Mouse (Mus musculus) CH12.LX (cell line): Measurements from ENCODE around the gene Gsto1. TPM values are rescaled to one million over a fixed set of nuclear protein-coding genes. Genes with fewer than 3 reads are reported as not detected.
A peak's percentile ranks its signal among the peaks of the same experiment; 100 is the strongest.

ENCODE experiments used
- DNase-seq: peaks from one replicate; pipeline ENCODE4 v3.0.0-alpha.2; 2013; ENCODE audit errors: extremely low read depth
- H3K27ac ChIP-seq: 2 replicates; pipeline ENCODE4 v1.5.1; 2012; ENCODE audit warnings: low read depth, mild to moderate bottlenecking, control low read depth, moderate library complexity; ENCODE audit not compliant: insufficient read depth
- H3K27me3 ChIP-seq: replicated peaks from 2 replicates; pipeline ENCODE3; 2012; ENCODE audit warnings: inconsistent platforms
- H3K36me3 ChIP-seq, 2 experiments: replicated peaks in 1 of 2; 2 replicates each; pipeline versions ENCODE3 to v1.6.1; 2012; ENCODE audit warnings: inconsistent platforms in 1 of 2, low read length in 1 of 2, mild to moderate bottlenecking in 1 of 2, mixed read lengths in 1 of 2, moderate library complexity in 1 of 2; ENCODE audit not compliant: control insufficient read depth in 1 of 2, insufficient read depth in 1 of 2
- H3K4me1 ChIP-seq, 2 experiments: 2 replicates each; pipeline ENCODE4 v1.6.1; 2012; ENCODE audit warnings: inconsistent platforms in 1 of 2, moderate library complexity in 1 of 2; ENCODE audit not compliant: insufficient read depth in 2 of 2, control insufficient read depth in 1 of 2
- H3K4me2 ChIP-seq: 2 replicates; pipeline ENCODE4 v1.6.1; 2012; ENCODE audit warnings: low read depth, mild to moderate bottlenecking, control low read depth; ENCODE audit not compliant: poor library complexity, insufficient read depth, severe bottlenecking
- H3K4me3 ChIP-seq, 3 experiments: fragments of 150-350 bp in 1 of 3; sonication (generic) in 1 of 3; replicated peaks in 1 of 3; 2 replicates each; pipeline versions ENCODE3 to v1.5.1; 2011 to 2012; ENCODE audit warnings: low read depth in 2 of 3, low read length in 2 of 3, mild to moderate bottlenecking in 2 of 3, moderate library complexity in 2 of 3, control low read depth in 1 of 3, improper control_type of control experiment in 1 of 3, inconsistent platforms in 1 of 3, mixed read lengths in 1 of 3; ENCODE audit not compliant: poor library complexity in 1 of 3
- H3K79me2 ChIP-seq: replicated peaks from 2 replicates; pipeline ENCODE4 v1.6.1; 2012; ENCODE audit warnings: mild to moderate bottlenecking, moderate library complexity; ENCODE audit not compliant: control insufficient read depth, poor library complexity, insufficient read depth, severe bottlenecking; ENCODE audit errors: extremely low read depth
- H3K9ac ChIP-seq: 2 replicates; pipeline ENCODE4 v1.6.1; 2012; ENCODE audit warnings: low read depth, mild to moderate bottlenecking, control low read depth, moderate library complexity; ENCODE audit not compliant: insufficient read depth
- H3K9me3 ChIP-seq: replicated peaks from 2 replicates; pipeline ENCODE3; 2012; ENCODE audit warnings: low read length, inconsistent platforms, mixed read lengths
- BHLHE40 ChIP-seq: IDR thresholded peaks from 2 replicates; pipeline ENCODE4 v1.6.1; 2011; ENCODE audit warnings: mild to moderate bottlenecking, low read depth, low read length, improper control_type of control experiment
- CHD2 ChIP-seq: IDR thresholded peaks from 2 replicates; pipeline ENCODE4 v1.6.1; 2011; ENCODE audit warnings: low read length, improper control_type of control experiment
- CTCF ChIP-seq, 2 experiments: IDR thresholded peaks in 1 of 2; conservative IDR thresholded peaks in 1 of 2; 2 replicates each; pipeline ENCODE4 v1.5.1; 2011 to 2012; ENCODE audit warnings: low read depth in 2 of 2, low read length in 2 of 2, improper control_type of control experiment in 1 of 2, inconsistent platforms in 1 of 2, mild to moderate bottlenecking in 1 of 2, moderate library complexity in 1 of 2
- E2F4 ChIP-seq: IDR thresholded peaks from 2 replicates; pipeline ENCODE4 v1.6.1; 2011; ENCODE audit warnings: low read depth, low read length, improper control_type of control experiment; ENCODE audit not compliant: insufficient replicate concordance
- EP300 ChIP-seq: IDR thresholded peaks from 2 replicates; pipeline ENCODE4 v1.6.1; 2011; ENCODE audit warnings: low read length, improper control_type of control experiment
- ETS1 ChIP-seq: conservative IDR thresholded peaks from 2 replicates; pipeline ENCODE4 v1.6.1; 2012; ENCODE audit warnings: low read depth, mild to moderate bottlenecking, inconsistent platforms, low read length, improper control_type of control experiment, moderate library complexity
- HCFC1 ChIP-seq: IDR thresholded peaks from 2 replicates; pipeline ENCODE4 v1.6.1; 2012; ENCODE audit warnings: low read depth, mild to moderate bottlenecking, inconsistent platforms, low read length, improper control_type of control experiment
- IRF4 ChIP-seq: IDR thresholded peaks from 2 replicates; pipeline ENCODE4 v1.6.1; 2014; ENCODE audit warnings: low read depth, mild to moderate bottlenecking, inconsistent platforms, low read length, improper control_type of control experiment
- JUN ChIP-seq: IDR thresholded peaks from 2 replicates; pipeline ENCODE4 v1.6.1; 2011; ENCODE audit warnings: low read depth, mild to moderate bottlenecking, low read length, improper control_type of control experiment, moderate library complexity; ENCODE audit not compliant: insufficient read depth
- KAT2A ChIP-seq: IDR thresholded peaks from 2 replicates; pipeline ENCODE4 v1.6.1; 2012; ENCODE audit warnings: low read length, improper control_type of control experiment, inconsistent platforms; ENCODE audit not compliant: insufficient replicate concordance
- MAX ChIP-seq: IDR thresholded peaks from 2 replicates; pipeline ENCODE4 v1.6.1; 2011; ENCODE audit warnings: low read length, improper control_type of control experiment
- MEF2A ChIP-seq: IDR thresholded peaks from 2 replicates; pipeline ENCODE4 v1.6.1; 2014; ENCODE audit warnings: low read depth, mild to moderate bottlenecking, inconsistent platforms, low read length, improper control_type of control experiment, borderline replicate concordance
- MXI1 ChIP-seq: IDR thresholded peaks from 2 replicates; pipeline ENCODE4 v1.6.1; 2011; ENCODE audit warnings: mild to moderate bottlenecking, low read depth, low read length, improper control_type of control experiment
- NELFE ChIP-seq: IDR thresholded peaks from 2 replicates; pipeline ENCODE4 v1.6.1; 2011; ENCODE audit warnings: low read depth, low read length, improper control_type of control experiment
- PAX5 ChIP-seq: IDR thresholded peaks from 2 replicates; pipeline ENCODE4 v1.6.1; 2012; ENCODE audit warnings: low read length, inconsistent platforms, mixed read lengths
- POLR2A ChIP-seq: IDR thresholded peaks from 2 replicates; pipeline ENCODE4 v1.6.1; 2011; ENCODE audit warnings: low read depth, mild to moderate bottlenecking, improper control_type of control experiment, low read length
- RCOR1 ChIP-seq: conservative IDR thresholded peaks from 2 replicates; pipeline ENCODE4 v1.6.1; 2012; ENCODE audit warnings: low read depth, mild to moderate bottlenecking, inconsistent platforms, low read length, improper control_type of control experiment
- SMC3 ChIP-seq: IDR thresholded peaks from 2 replicates; pipeline ENCODE4 v1.6.1; 2011; ENCODE audit warnings: low read depth, low read length, improper control_type of control experiment
- TBP ChIP-seq: conservative IDR thresholded peaks from 2 replicates; pipeline ENCODE4 v1.6.1; 2011; ENCODE audit warnings: low read depth, low read length, improper control_type of control experiment
- USF1 ChIP-seq: IDR thresholded peaks from 2 replicates; pipeline ENCODE4 v1.6.1; 2014; ENCODE audit warnings: low read depth, mild to moderate bottlenecking, inconsistent platforms, low read length, improper control_type of control experiment
- ZC3H11A ChIP-seq: IDR thresholded peaks from 2 replicates; pipeline ENCODE4 v1.6.1; 2012; ENCODE audit warnings: low read depth, mild to moderate bottlenecking, inconsistent platforms, low read length, improper control_type of control experiment
- ZMIZ1 ChIP-seq: IDR thresholded peaks from 2 replicates; pipeline ENCODE4 v1.6.1; 2012; ENCODE audit warnings: low read depth, mild to moderate bottlenecking, inconsistent platforms, low read length, improper control_type of control experiment
- ZNF384 ChIP-seq: IDR thresholded peaks from 2 replicates; pipeline ENCODE4 v1.6.1; 2012; ENCODE audit warnings: low read depth, low read length, improper control_type of control experiment, inconsistent platforms
- dilution Hi-C: fragments of 300-500 bp; cut with MboI; formaldehyde crosslinking; loops from 2 replicates; pipeline ENCODE4 v1.14.3; 2020; ENCODE audit warnings: low sequenced_read_pairs; ENCODE audit not compliant: extremely low pct_unique_long_range_greater_than_20kb, extremely low pct_ligation_motif_present
- in situ Hi-C: fragments of 300-500 bp; cut with MboI; formaldehyde crosslinking; loops from 3 replicates; pipeline ENCODE4 v1.14.3; 2019; ENCODE audit warnings: low sequenced_read_pairs, low pct_ligation_motif_present, low pct_unique_long_range_greater_than_20kb, mixed read lengths
- polyA plus RNA-seq: library from polyadenylated mRNA; unstranded; fragments of >175 nt; gene quantifications from 2 replicates; pipeline ENCODE4 v1.2.1, GENCODE M21; 2012; ENCODE audit warnings: low read depth; ENCODE audit not compliant: insufficient read length
- total RNA-seq, 2 experiments: library from RNA; depleted of rRNA; stranded (reverse); fragments of 300-350 nt in 1 of 2; fragments of >200 nt in 1 of 2; gene quantifications; 2 replicates each; pipeline ENCODE4 v1.2.3; 2012 to 2014

Gsto1 gene
- total and polyA plus RNA-seq, 3 experiments, result 86.5 to 113 (median 111) TPM

DNA sequence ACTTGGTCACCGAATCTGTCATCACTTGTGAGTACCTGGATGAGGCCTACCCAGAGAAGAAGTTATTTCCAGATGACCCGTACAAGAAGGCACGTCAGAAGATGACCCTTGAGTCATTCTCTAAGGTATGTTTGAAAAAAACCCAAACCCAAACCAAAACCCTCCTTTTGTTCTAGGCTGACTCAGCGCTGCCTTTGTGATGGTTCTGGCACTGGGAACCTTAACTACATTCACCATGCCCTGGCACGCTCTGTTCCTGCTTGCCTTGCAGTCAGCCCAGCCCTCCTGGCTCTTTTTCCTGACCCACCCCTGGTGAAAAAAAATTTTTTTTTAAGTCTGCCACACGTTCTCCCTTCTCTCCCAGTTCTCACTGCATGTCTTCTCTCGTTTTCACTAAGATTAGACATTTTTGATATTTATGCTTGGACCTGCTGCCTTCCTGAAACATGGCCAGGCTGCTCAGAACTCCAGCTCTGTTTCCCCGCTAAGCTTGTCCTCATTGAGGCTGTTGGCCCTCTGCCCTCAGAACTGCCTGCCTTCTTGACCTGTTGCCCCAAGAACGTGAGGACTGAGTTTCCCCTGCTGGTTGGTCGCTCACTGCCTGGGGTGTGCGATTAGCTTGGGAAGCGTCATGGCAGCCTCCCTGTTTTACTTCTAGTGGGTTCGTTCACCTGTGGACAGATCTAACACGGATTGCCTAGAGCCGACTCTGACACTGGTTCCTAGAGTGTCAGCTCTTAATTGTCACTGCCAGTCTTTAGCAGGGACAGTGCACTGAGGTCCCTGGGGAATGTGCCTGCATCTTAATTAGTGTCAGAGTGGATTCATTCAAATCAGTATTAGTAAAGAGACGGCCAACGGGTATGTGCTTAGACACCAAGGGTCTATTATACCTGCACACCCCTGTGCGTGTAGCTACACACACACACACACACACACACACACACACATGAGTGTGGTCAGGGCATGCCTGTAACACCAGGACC is 3.5 kb downstream of the Gsto1 start:
- Histone ChIP-seq H3K4me2 (peak overlapping the region; percentile 51), H3K4me3 (peak overlapping the region in 1 of 3 experiments; percentile 21), H3K79me2 (no peaks in the 10 kb centered on the region), H3K4me1 (peaks cover 21 to 50% of the 10 kb centered on the region in 2 experiments), H3K27ac (peak overlapping the region; percentile 85), H3K9ac (no peak overlapping the region; the same call in 1 of the 2 replicates), H3K27me3 (peaks cover 2% of the 10 kb centered on the region), H3K36me3 (peaks cover 27 to 53% of the 10 kb centered on the region in 2 experiments), H3K9me3 (no peaks in the 10 kb centered on the region)
- dilution Hi-C loops, result no loop called here
- TF ChIP-seq ZMIZ1 (no peak), KAT2A (0 out of 2 replicates have a peak, but pooled peaks have one; percentile 35), ZNF384 (no peak), MEF2A (peak; percentile 42; the same call in 1 of the 2 replicates), IRF4 (peak; percentile 44; the same call in 1 of the 2 replicates), TBP (0 out of 2 replicates have a peak, but pooled peaks have one; percentile 17), EP300 (peak; percentile 27; the same call in 1 of the 2 replicates), MXI1 (0 out of 2 replicates have a peak, but pooled peaks have one; percentile 53), BHLHE40 (0 out of 2 replicates have a peak, but pooled peaks have one; percentile 17)
- DNase-seq, result peak; percentile 80
- in situ Hi-C loops, result loop anchor here (25.0 kb wide), 1 partner anchor 496 kb away; no protein-coding TSS in a partner anchor

DNA sequence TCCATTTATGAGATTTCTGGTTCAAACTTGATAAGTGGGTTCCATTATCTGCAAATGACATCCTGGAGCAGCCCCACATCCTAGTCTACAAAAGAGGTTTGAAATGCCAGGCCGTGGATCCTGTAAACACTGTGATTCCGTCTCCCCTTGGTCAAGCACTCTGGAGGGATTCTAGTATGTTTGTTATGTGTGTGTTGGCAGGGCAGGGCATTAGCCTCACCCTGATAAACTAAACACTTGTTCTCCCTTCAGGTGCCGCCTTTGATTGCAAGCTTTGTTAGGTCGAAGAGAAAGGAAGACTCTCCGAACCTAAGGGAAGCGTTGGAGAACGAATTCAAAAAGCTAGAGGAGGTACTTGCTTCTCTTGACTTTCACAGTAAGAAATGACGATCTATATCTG is 4.4 kb downstream of the Gsto1 start:
- dilution Hi-C loops (no loop called here), in situ Hi-C loops (loop anchor here (25.0 kb wide), 1 partner anchor 497 kb away; no protein-coding TSS in a partner anchor)
- Histone ChIP-seq H3K9ac (no peak overlapping the region), H3K4me1 (peaks cover 21 to 52% of the 10 kb centered on the region in 2 experiments), H3K36me3 (peaks cover 30 to 62% of the 10 kb centered on the region in 2 experiments), H3K9me3 (no peaks in the 10 kb centered on the region), H3K27me3 (no peaks in the 10 kb centered on the region), H3K4me2 (no peak overlapping the region), H3K79me2 (no peaks in the 10 kb centered on the region), H3K27ac (no peak overlapping the region), H3K4me3 (no peak overlapping the region)
- no peak for DNase-seq
- no peak for TF ChIP-seq HCFC1
- TF ChIP-seq POLR2A, result no peak
- TF ChIP-seq USF1, result no peak
- no peak for TF ChIP-seq MEF2A
- TF ChIP-seq TBP, result no peak
- no peak for TF ChIP-seq ZC3H11A
- TF ChIP-seq PAX5, result no peak
- TF ChIP-seq CTCF (conservative IDR thresholded peaks at IDR 0.05 in 1 of 2, IDR thresholded peaks at IDR 0.05 in 1 of 2; ENCODE audit: low read depth in 2 of 2, low read length in 2 of 2), result no peak
- TF ChIP-seq SMC3, result no peak
- no peak for TF ChIP-seq E2F4
- no peak for TF ChIP-seq ZNF384
- TF ChIP-seq ZMIZ1, result no peak
- TF ChIP-seq ETS1, result no peak
- no peak for TF ChIP-seq CHD2
- TF ChIP-seq JUN, result no peak
- no peak for TF ChIP-seq MAX
- TF ChIP-seq RCOR1, result no peak
- no peak for TF ChIP-seq NELFE
